Mouse (Mus musculus) layer of hippocampus, adult 6 months (tissue): ENCODE measurements around the gene Mup21. TPM values are rescaled to one million over a fixed set of nuclear protein-coding genes. Genes with fewer than 3 reads are reported as not detected.

Experiments
- long read RNA-seq, 2 experiments: library from polyadenylated mRNA; unstranded; transcript quantifications; one replicate each; pipeline ENCODE4 v2.0.0; 2019 to 2020
- polyA plus RNA-seq: library from polyadenylated mRNA; unstranded; fragments of <200 nt; fragmentation: Nextera tagmentation; gene quantifications from 2 replicates; pipeline ENCODE4 v1.2.3, GENCODE M21; 2021

The Mup21 gene
- polyA plus RNA-seq = not detected in 2 replicates
- long read RNA-seq, experiment 1 = 0 reads
- long read RNA-seq, experiment 2 = 0 reads

GRCm38 (mm10) chr4:62150811-62151210 is at the start of gene Mup21:
Mup21 (minus strand) TSS chr4:62150863.

Other genes starting within 250 kb of the Mup21 start
- not detected in 2 replicates for gene Mup20, start 96.7 kb downstream of the Mup21 start, polyA plus RNA-seq
- not detected in 2 replicates for gene Mup3, start 63.5 kb downstream of the Mup21 start, polyA plus RNA-seq
- gene Zfp37, start 80.2 kb upstream of the Mup21 start, polyA plus RNA-seq = 13.7 and 14.5 TPM in 2 replicates
- 7.0 and 7.4 TPM in 2 replicates for gene Slc31a2, start 111.7 kb upstream of the Mup21 start, polyA plus RNA-seq
- 11.2 and 12.4 TPM in 2 replicates for gene Fkbp15, start 209.7 kb upstream of the Mup21 start, polyA plus RNA-seq
- 11.3 and 28.8 TPM in 2 replicates for gene Slc31a1, start 209.9 kb upstream of the Mup21 start, polyA plus RNA-seq